Mouse (Mus musculus) Muller cell, postnatal 12 days (primary cell): ENCODE measurements around the gene Samhd1.
"Not testable (repeated sequence)": the region's sequence is repeated elsewhere in the genome, so short reads cannot be mapped to it uniquely, and the experiment has no call there.

ENCODE experiments used
- DNase-seq: peaks from one replicate; pipeline ENCODE4 v3.0.0-alpha.2; 2015; ENCODE audit errors: inconsistent ontology term

Samhd1 gene

GRCm38 (mm10) chr2:157135014-157135413 lies at the start of gene Samhd1:
Samhd1 (minus strand) TSS chr2:157135265.
- peak; percentile 96 for DNase-seq

- no peak for DNase-seq
Observed at GRCm38 (mm10) chr2:157178167-157178566, 43.1 kb upstream of the Samhd1 start.

GRCm38 (mm10) chr2:157176248-157176647 lies 41.2 kb upstream of the Samhd1 start:
- DNase-seq = no peak

- DNase-seq = no peak
Observed at GRCm38 (mm10) chr2:157174416-157174815, 39.4 kb upstream of the Samhd1 start.

- DNase-seq = no peak
Observed at GRCm38 (mm10) chr2:157173555-157173954, 38.5 kb upstream of the Samhd1 start.

- no peak for DNase-seq
Observed at GRCm38 (mm10) chr2:157172984-157173383, 37.9 kb upstream of the Samhd1 start.

- no peak for DNase-seq
Observed at GRCm38 (mm10) chr2:157170626-157171025, 35.6 kb upstream of the Samhd1 start.

GRCm38 (mm10) chr2:157170166-157170565 lies 35.1 kb upstream of the Samhd1 start:
- peak; percentile 43 for DNase-seq

GRCm38 (mm10) chr2:157166371-157167080 lies 31.5 kb upstream of the Samhd1 start:
- DNase-seq = no peak

GRCm38 (mm10) chr2:157165312-157166224 lies 30.5 kb upstream of the Samhd1 start:
- not testable (repeated sequence) for DNase-seq

GRCm38 (mm10) chr2:157164101-157164500 lies 29.0 kb upstream of the Samhd1 start:
- DNase-seq = peak; percentile 9

GRCm38 (mm10) chr2:157156079-157156478 lies 21.0 kb upstream of the Samhd1 start:
- no peak for DNase-seq

- no peak for DNase-seq
Observed at GRCm38 (mm10) chr2:157153235-157153634, 18.2 kb upstream of the Samhd1 start.

GRCm38 (mm10) chr2:157148417-157148816 lies 13.4 kb upstream of the Samhd1 start:
- no peak for DNase-seq

GRCm38 (mm10) chr2:157147397-157148020 lies 12.4 kb upstream of the Samhd1 start:
- DNase-seq = no peak

- no peak for DNase-seq
Observed at GRCm38 (mm10) chr2:157145173-157145572, 10.1 kb upstream of the Samhd1 start.

- no peak for DNase-seq
Observed at GRCm38 (mm10) chr2:157144132-157144531, 9.1 kb upstream of the Samhd1 start.

GRCm38 (mm10) chr2:157141962-157142361 lies 6.9 kb upstream of the Samhd1 start:
- no peak for DNase-seq

- DNase-seq = no peak
Observed at GRCm38 (mm10) chr2:157139251-157139802, 4.3 kb upstream of the Samhd1 start.

GRCm38 (mm10) chr2:157138808-157139207 lies 3.7 kb upstream of the Samhd1 start:
- DNase-seq = no peak

GRCm38 (mm10) chr2:157137959-157138731 lies 3.1 kb upstream of the Samhd1 start:
- no peak for DNase-seq
